Mouse (Mus musculus): ENCODE measurements around the gene Axl.
"Not testable (repeated sequence)": the region's sequence is repeated elsewhere in the genome, so short reads cannot be mapped to it uniquely, and the experiment has no call there.

Axl gene

GRCm38 (mm10) chr7:25794775-25795174 lies 6.3 kb upstream of the Axl start:
- DNase-seq (ENCODE audit: low spot score in 2 of 2), result no peak

GRCm38 (mm10) chr7:25793679-25794078 lies 5.2 kb upstream of the Axl start:
- no peak for DNase-seq (ENCODE audit: low spot score in 2 of 2)

- DNase-seq (ENCODE audit: low spot score in 2 of 2), result not testable (repeated sequence)
Measured at GRCm38 (mm10) chr7:25792966-25793365, 4.5 kb upstream of the Axl start.

- DNase-seq (ENCODE audit: low spot score in 2 of 2), result no peak
Measured at GRCm38 (mm10) chr7:25790615-25791014, 2.1 kb upstream of the Axl start.

GRCm38 (mm10) chr7:25789129-25789440 lies 580 bp upstream of the Axl start:
- no peak for DNase-seq (ENCODE audit: low spot score in 2 of 2)

- no peak for DNase-seq (ENCODE audit: low spot score in 2 of 2)
Measured at GRCm38 (mm10) chr7:25787456-25788219, 867 bp downstream of the Axl start.

GRCm38 (mm10) chr7:25786974-25787373 lies 1.5 kb downstream of the Axl start:
- DNase-seq (ENCODE audit: low spot score in 2 of 2), result no peak

GRCm38 (mm10) chr7:25785752-25786151 lies 2.8 kb downstream of the Axl start:
- no peak for DNase-seq (ENCODE audit: low spot score in 2 of 2)

GRCm38 (mm10) chr7:25784808-25785207 lies 3.7 kb downstream of the Axl start:
- DNase-seq (ENCODE audit: low spot score in 2 of 2), result no peak

- DNase-seq (ENCODE audit: low spot score in 2 of 2), result no peak
Measured at GRCm38 (mm10) chr7:25783746-25784145, 4.8 kb downstream of the Axl start.

- DNase-seq (ENCODE audit: low spot score in 2 of 2), result no peak
Measured at GRCm38 (mm10) chr7:25782744-25783143, 5.8 kb downstream of the Axl start.

- no peak for DNase-seq (ENCODE audit: low spot score in 2 of 2)
Measured at GRCm38 (mm10) chr7:25781937-25782610, 6.4 kb downstream of the Axl start.

GRCm38 (mm10) chr7:25781321-25781936 lies 7.1 kb downstream of the Axl start:
- DNase-seq (ENCODE audit: low spot score in 2 of 2), result no peak

GRCm38 (mm10) chr7:25780753-25781152 lies 7.8 kb downstream of the Axl start:
- no peak for DNase-seq (ENCODE audit: low spot score in 2 of 2)

GRCm38 (mm10) chr7:25780021-25780420 lies 8.5 kb downstream of the Axl start:
- no peak for DNase-seq (ENCODE audit: low spot score in 2 of 2)

- no peak for DNase-seq (ENCODE audit: low spot score in 2 of 2)
Measured at GRCm38 (mm10) chr7:25768229-25768628, 20.3 kb downstream of the Axl start.

- no peak for DNase-seq (ENCODE audit: low spot score in 2 of 2)
Measured at GRCm38 (mm10) chr7:25766108-25766507, 22.4 kb downstream of the Axl start.

GRCm38 (mm10) chr7:25764221-25764620 lies 24.3 kb downstream of the Axl start:
- DNase-seq (ENCODE audit: low spot score in 2 of 2), result no peak

- DNase-seq (ENCODE audit: low spot score in 2 of 2), result no peak
Measured at GRCm38 (mm10) chr7:25763678-25764077, 24.8 kb downstream of the Axl start.

- DNase-seq (ENCODE audit: low spot score in 2 of 2), result no peak
Measured at GRCm38 (mm10) chr7:25761354-25761753, 27.2 kb downstream of the Axl start.

GRCm38 (mm10) chr7:25756011-25756410 lies 32.5 kb downstream of the Axl start:
- DNase-seq (ENCODE audit: low spot score in 2 of 2), result peak; percentile 80 to 89

GRCm38 (mm10) chr7:25755468-25755833 lies 33.1 kb downstream of the Axl start:
- DNase-seq (ENCODE audit: low spot score in 2 of 2), result no peak

Data from frontal cortex, postnatal 36 days (tissue).